Mouse (Mus musculus) thymus, adult 2 months (tissue): ENCODE data around the gene Ece1. TPM values are rescaled to one million over a fixed set of nuclear protein-coding genes. Genes with fewer than 3 reads are reported as not detected.

Experiments used
- DNase-seq: peaks from one replicate; pipeline ENCODE4 v3.0.0; 2021
- H3K27ac ChIP-seq: fragments of 200-500 bp; 2 replicates; pipeline ENCODE4 v1.5.1; 2012; ENCODE audit warnings: low read length, control low read depth; ENCODE audit not compliant: control insufficient read depth, insufficient read depth
- H3K27me3 ChIP-seq: fragments of 200-500 bp; 2 replicates; pipeline ENCODE4 v1.6.1; 2012; ENCODE audit warnings: mild to moderate bottlenecking, low read length, moderate library complexity, mixed read lengths; ENCODE audit not compliant: control insufficient read depth, insufficient read depth
- H3K36me3 ChIP-seq: fragments of 200-500 bp; 2 replicates; pipeline ENCODE4 v1.6.1; 2012; ENCODE audit warnings: mild to moderate bottlenecking, low read length, moderate library complexity; ENCODE audit not compliant: control insufficient read depth, insufficient read depth
- H3K4me1 ChIP-seq: fragments of 200-500 bp; replicated peaks from 2 replicates; pipeline ENCODE4 v1.6.1; 2012; ENCODE audit warnings: low read length; ENCODE audit not compliant: control insufficient read depth, insufficient read depth
- H3K4me3 ChIP-seq: fragments of 200-500 bp; 2 replicates; pipeline ENCODE4 v1.5.1; 2012; ENCODE audit warnings: mild to moderate bottlenecking, low read length, control low read depth, moderate library complexity; ENCODE audit not compliant: control insufficient read depth, insufficient read depth
- CTCF ChIP-seq: fragments of 200-500 bp; IDR thresholded peaks from 2 replicates; pipeline ENCODE4 v1.5.1; 2012; ENCODE audit warnings: mild to moderate bottlenecking, control low read depth, low read length, moderate library complexity, borderline replicate concordance; ENCODE audit not compliant: control insufficient read depth, poor library complexity, insufficient read depth; ENCODE audit errors: extremely low read depth
- POLR2A ChIP-seq: fragments of 200-500 bp; IDR thresholded peaks from 2 replicates; pipeline ENCODE4 v1.6.1; 2012; ENCODE audit warnings: mild to moderate bottlenecking, low read length, control low read depth, moderate library complexity; ENCODE audit not compliant: control insufficient read depth, poor library complexity, insufficient read depth; ENCODE audit errors: extremely low read depth
- WGBS: fragments of 180-500 bp; shearing (Covaris S2); methylation state at CpG from one replicate; pipeline ENCODE4 v1.1.7; 2018; 5-methylcytosine and 5-hydroxymethylcytosine counted together
- polyA plus RNA-seq: library from polyadenylated mRNA; depleted of rRNA; stranded (reverse); fragments of >200 nt; gene quantifications from 2 replicates; pipeline ENCODE4 v1.2.3, GENCODE M21; 2012

Ece1 gene
- polyA plus RNA-seq, 1 experiment = 27.3 TPM

GRCm38 (mm10) chr4:137931009-137931757, 69.1 kb downstream of the Ece1 start:
- Histone ChIP-seq H3K36me3 (no peaks in the 10 kb centered on the region), H3K27me3 (no peaks in the 10 kb centered on the region), H3K4me3 (no peak overlapping the region), H3K27ac (no peak overlapping the region), H3K4me1 (no peaks in the 10 kb centered on the region)
- TF ChIP-seq POLR2A (no peak), CTCF (no peak)
- DNase-seq = no peak
- 90% methylated on average over 18 of the region's 18 CpGs for WGBS

DNA sequence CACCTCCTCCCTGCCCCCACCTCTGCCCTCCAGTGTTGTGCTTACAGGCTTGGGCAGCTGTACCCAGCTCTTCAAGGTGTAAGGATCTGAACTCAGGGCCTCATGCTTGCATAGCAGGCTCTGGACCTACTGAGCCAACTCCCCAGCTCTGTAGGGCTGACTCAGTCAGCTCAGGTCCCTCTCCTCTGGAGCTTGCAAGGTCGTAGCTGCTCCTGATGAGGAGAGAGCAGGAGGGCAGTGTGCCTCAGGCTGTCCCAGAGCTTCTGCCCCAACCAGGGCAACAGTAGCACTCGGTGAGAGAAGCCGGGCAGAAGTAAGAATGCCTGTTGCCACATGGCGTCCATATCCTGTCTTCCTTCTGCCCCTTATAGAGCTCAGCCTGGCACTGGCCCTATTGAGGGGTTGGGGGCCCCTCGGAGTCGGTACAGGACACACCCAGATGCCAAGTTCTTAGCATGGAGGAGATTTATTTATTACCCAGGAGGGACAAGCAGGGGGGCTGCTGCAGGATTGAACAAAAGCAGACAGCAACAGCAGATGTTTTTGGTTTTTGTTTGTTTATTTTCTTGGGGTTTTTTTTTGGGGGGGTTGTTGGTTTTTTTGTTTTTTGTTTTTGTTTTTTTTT, 70.6 kb downstream of the Ece1 start:
- Histone ChIP-seq H3K36me3 (peaks cover 5% of the 10 kb centered on the region; the same call in 1 of the 2 replicates), H3K4me3 (no peak overlapping the region), H3K27ac (no peak overlapping the region), H3K4me1 (no peaks in the 10 kb centered on the region), H3K27me3 (no peaks in the 10 kb centered on the region)
- TF ChIP-seq CTCF (no peak), POLR2A (no peak)
- 85% methylated on average over 6 of the region's 6 CpGs for WGBS
- no peak for DNase-seq

DNA sequence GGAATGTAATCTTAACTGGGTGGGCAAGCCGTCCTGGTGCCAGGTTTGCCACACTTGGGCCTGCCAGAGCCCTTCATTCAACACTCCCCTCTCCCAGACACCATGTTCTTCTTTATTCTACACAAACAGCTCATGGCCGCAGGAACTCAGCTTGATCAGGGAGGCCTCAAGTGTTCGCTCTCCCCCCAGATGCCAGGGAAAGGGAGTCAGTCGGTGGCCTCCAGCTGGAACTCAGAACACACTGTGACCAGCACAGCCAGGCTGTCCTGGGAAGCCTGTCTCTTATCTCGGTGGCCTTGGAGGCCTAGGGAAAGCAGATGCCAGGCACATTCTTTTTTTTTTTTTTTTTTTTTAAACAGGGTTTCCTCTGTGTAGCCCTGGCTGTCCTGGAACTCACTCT, 71.3 kb downstream of the Ece1 start:
- no peak overlapping the region for H3K27ac ChIP-seq
- WGBS = 95% methylated on average over 5 of the region's 5 CpGs
- no peaks in the 10 kb centered on the region for H3K4me1 ChIP-seq
- no peak overlapping the region for H3K4me3 ChIP-seq
- DNase-seq = no peak
- peaks cover 5% of the 10 kb centered on the region; the same call in 1 of the 2 replicates for H3K36me3 ChIP-seq
- TF ChIP-seq CTCF (no peak), POLR2A (no peak)
- H3K27me3 ChIP-seq = no peaks in the 10 kb centered on the region

GRCm38 (mm10) chr4:137936134-137936533, 74.1 kb downstream of the Ece1 start:
- no peak overlapping the region for H3K4me3 ChIP-seq
- WGBS = 99% methylated on average over 4 of the region's 4 CpGs
- H3K36me3 ChIP-seq = peaks cover 9% of the 10 kb centered on the region
- no peak for DNase-seq
- no peaks in the 10 kb centered on the region for H3K27me3 ChIP-seq
- no peaks in the 10 kb centered on the region for H3K4me1 ChIP-seq
- TF ChIP-seq CTCF (no peak), POLR2A (no peak)
- no peak overlapping the region for H3K27ac ChIP-seq

- H3K4me3 ChIP-seq = no peak overlapping the region
- WGBS = 92% methylated on average over 10 of the region's 10 CpGs
- H3K27ac ChIP-seq = no peak overlapping the region
- H3K27me3 ChIP-seq = no peaks in the 10 kb centered on the region
- H3K4me1 ChIP-seq = no peaks in the 10 kb centered on the region
- TF ChIP-seq CTCF (no peak), POLR2A (no peak)
- H3K36me3 ChIP-seq = peaks cover 17% of the 10 kb centered on the region
- DNase-seq = no peak
Observed at GRCm38 (mm10) chr4:137940061-137940460, 78.0 kb downstream of the Ece1 start.

DNA sequence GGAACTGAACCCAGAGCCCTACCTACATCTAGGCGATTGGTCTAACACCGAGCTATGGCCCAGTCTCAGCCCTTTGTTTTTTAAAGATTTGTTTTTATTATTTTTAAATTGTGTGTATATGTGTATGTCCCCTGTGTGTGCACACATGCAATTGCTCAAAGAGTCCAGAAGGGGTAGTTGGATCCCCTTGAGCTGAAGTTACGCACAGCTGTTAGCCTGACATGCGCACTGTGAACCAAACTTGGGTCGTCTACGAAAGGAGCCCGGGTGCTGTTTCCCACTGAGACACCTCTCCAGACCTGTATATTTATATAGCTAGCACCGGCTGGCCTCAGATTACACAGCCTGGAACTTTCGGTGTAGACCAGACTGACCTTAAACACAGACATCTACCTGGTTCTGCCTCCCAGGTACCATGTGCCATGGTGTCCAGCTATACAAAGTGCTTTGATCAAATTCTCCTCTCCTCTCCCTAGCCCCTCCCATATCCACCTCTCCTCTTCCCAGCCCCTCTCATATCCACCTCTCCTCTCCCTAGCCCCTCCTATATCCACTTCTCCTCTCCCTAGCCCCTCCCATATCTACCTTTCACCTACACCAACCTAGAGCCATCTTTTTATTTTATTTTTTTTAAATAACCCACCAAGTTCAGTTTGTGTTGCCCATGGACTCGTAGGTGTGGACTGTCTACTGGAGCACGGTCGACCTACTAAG, 79.3 kb downstream of the Ece1 start:
- no peak for DNase-seq
- WGBS = 98% methylated on average over 12 of the region's 12 CpGs
- H3K27me3 ChIP-seq = no peaks in the 10 kb centered on the region
- TF ChIP-seq CTCF (no peak), POLR2A (no peak)
- H3K4me3 ChIP-seq = no peak overlapping the region
- peaks cover 18% of the 10 kb centered on the region for H3K36me3 ChIP-seq
- H3K4me1 ChIP-seq = no peaks in the 10 kb centered on the region
- H3K27ac ChIP-seq = no peak overlapping the region
